Mouse (Mus musculus): Measurements from ENCODE around the gene Fam120b. TPM values are rescaled to one million over a fixed set of nuclear protein-coding genes. Genes with fewer than 3 reads are reported as not detected.

Fam120b gene
- polyA plus RNA-seq, 1 experiment: 8.4 TPM

GRCm38 (mm10) chr17:15431021-15431514 is 35.1 kb downstream of the Fam120b start:
- Histone ChIP-seq H3K4me1 (ENCODE audit: control insufficient read depth, insufficient read depth, insufficient read length) (no peaks in the 10 kb centered on the region), H3K4me3 (ENCODE audit: extremely low read depth, insufficient read depth, insufficient read length) (no peak overlapping the region), H3K27me3 (ENCODE audit: control insufficient read depth, insufficient read depth, low read length) (no peaks in the 10 kb centered on the region), H3K36me3 (ENCODE audit: control insufficient read depth, insufficient read depth, low read length) (peaks cover 17% of the 10 kb centered on the region), H3K27ac (ENCODE audit: insufficient read depth, low read length) (no peak overlapping the region)
- DNase-seq (ENCODE audit: low read depth in 1 of 2, low spot score in 2 of 2): no peak
- WGBS: 20% methylated on average over 5 of the region's 5 CpGs
- no peak for TF ChIP-seq POLR2A (IDR thresholded peaks at IDR 0.05; ENCODE audit: low read depth, low read length)
- no peak for TF ChIP-seq CTCF (IDR thresholded peaks at IDR 0.05; ENCODE audit: extremely low read depth, insufficient read depth, insufficient read length, insufficient replicate concordance)

- no peaks in the 10 kb centered on the region for H3K4me1 ChIP-seq (ENCODE audit: control insufficient read depth, insufficient read depth, insufficient read length)
- H3K36me3 ChIP-seq (ENCODE audit: control insufficient read depth, insufficient read depth, low read length): peaks cover 17% of the 10 kb centered on the region
- no peak for TF ChIP-seq POLR2A (IDR thresholded peaks at IDR 0.05; ENCODE audit: low read depth, low read length)
- no peak for TF ChIP-seq CTCF (IDR thresholded peaks at IDR 0.05; ENCODE audit: extremely low read depth, insufficient read depth, insufficient read length, insufficient replicate concordance)
- 89% methylated on average over 4 of the region's 4 CpGs for WGBS
- H3K4me3 ChIP-seq (ENCODE audit: extremely low read depth, insufficient read depth, insufficient read length): no peak overlapping the region
- H3K27ac ChIP-seq (ENCODE audit: insufficient read depth, low read length): no peak overlapping the region
- H3K27me3 ChIP-seq (ENCODE audit: control insufficient read depth, insufficient read depth, low read length): no peaks in the 10 kb centered on the region
- DNase-seq (ENCODE audit: low read depth in 1 of 2, low spot score in 2 of 2): no peak
Observed at GRCm38 (mm10) chr17:15431551-15431950, 35.5 kb downstream of the Fam120b start.

- Histone ChIP-seq H3K36me3 (ENCODE audit: control insufficient read depth, insufficient read depth, low read length) (peaks cover 16% of the 10 kb centered on the region), H3K27me3 (ENCODE audit: control insufficient read depth, insufficient read depth, low read length) (no peaks in the 10 kb centered on the region), H3K27ac (ENCODE audit: insufficient read depth, low read length) (no peak overlapping the region), H3K4me3 (ENCODE audit: extremely low read depth, insufficient read depth, insufficient read length) (no peak overlapping the region), H3K4me1 (ENCODE audit: control insufficient read depth, insufficient read depth, insufficient read length) (no peaks in the 10 kb centered on the region)
- no peak for DNase-seq (ENCODE audit: low read depth in 1 of 2, low spot score in 2 of 2)
- WGBS: 93% methylated on average over 3 of the region's 3 CpGs
- TF ChIP-seq POLR2A (IDR thresholded peaks at IDR 0.05; ENCODE audit: low read depth, low read length) (no peak), CTCF (IDR thresholded peaks at IDR 0.05; ENCODE audit: extremely low read depth, insufficient read depth, insufficient read length, insufficient replicate concordance) (no peak)
Observed at GRCm38 (mm10) chr17:15432036-15432435, 36.0 kb downstream of the Fam120b start.

GRCm38 (mm10) chr17:15434748-15435147 is 38.7 kb downstream of the Fam120b start:
- 45% methylated on average over 3 of the region's 3 CpGs for WGBS
- DNase-seq (ENCODE audit: low read depth in 1 of 2, low spot score in 2 of 2): no peak
- no peaks in the 10 kb centered on the region for H3K4me1 ChIP-seq (ENCODE audit: control insufficient read depth, insufficient read depth, insufficient read length)
- H3K36me3 ChIP-seq (ENCODE audit: control insufficient read depth, insufficient read depth, low read length): peaks cover 8% of the 10 kb centered on the region
- H3K27me3 ChIP-seq (ENCODE audit: control insufficient read depth, insufficient read depth, low read length): no peaks in the 10 kb centered on the region
- TF ChIP-seq CTCF (IDR thresholded peaks at IDR 0.05; ENCODE audit: extremely low read depth, insufficient read depth, insufficient read length, insufficient replicate concordance) (no peak), POLR2A (IDR thresholded peaks at IDR 0.05; ENCODE audit: low read depth, low read length) (no peak)
- H3K4me3 ChIP-seq (ENCODE audit: extremely low read depth, insufficient read depth, insufficient read length): no peak overlapping the region
- no peak overlapping the region for H3K27ac ChIP-seq (ENCODE audit: insufficient read depth, low read length)

GRCm38 (mm10) chr17:15440067-15440462 is 44.1 kb downstream of the Fam120b start:
- no peak overlapping the region for H3K27ac ChIP-seq (ENCODE audit: insufficient read depth, low read length)
- 0 out of 2 replicates have a peak, but pooled peaks cover 4% of the 10 kb centered on the region for H3K4me1 ChIP-seq (ENCODE audit: control insufficient read depth, insufficient read depth, insufficient read length)
- WGBS: 57% methylated on average over 8 of the region's 8 CpGs
- no peak overlapping the region for H3K4me3 ChIP-seq (ENCODE audit: extremely low read depth, insufficient read depth, insufficient read length)
- TF ChIP-seq POLR2A (IDR thresholded peaks at IDR 0.05; ENCODE audit: low read depth, low read length): no peak
- TF ChIP-seq CTCF (IDR thresholded peaks at IDR 0.05; ENCODE audit: extremely low read depth, insufficient read depth, insufficient read length, insufficient replicate concordance): no peak
- H3K27me3 ChIP-seq (ENCODE audit: control insufficient read depth, insufficient read depth, low read length): no peaks in the 10 kb centered on the region
- no peaks in the 10 kb centered on the region for H3K36me3 ChIP-seq (ENCODE audit: control insufficient read depth, insufficient read depth, low read length)
- no peak for DNase-seq (ENCODE audit: low read depth in 1 of 2, low spot score in 2 of 2)

- no peak for DNase-seq (ENCODE audit: low read depth in 1 of 2, low spot score in 2 of 2)
- H3K36me3 ChIP-seq (ENCODE audit: control insufficient read depth, insufficient read depth, low read length): no peaks in the 10 kb centered on the region
- H3K27me3 ChIP-seq (ENCODE audit: control insufficient read depth, insufficient read depth, low read length): no peaks in the 10 kb centered on the region
- no peak overlapping the region for H3K27ac ChIP-seq (ENCODE audit: insufficient read depth, low read length)
- H3K4me3 ChIP-seq (ENCODE audit: extremely low read depth, insufficient read depth, insufficient read length): no peak overlapping the region
- 53% methylated on average over 11 of the region's 11 CpGs for WGBS
- 0 out of 2 replicates have a peak, but pooled peaks cover 4% of the 10 kb centered on the region for H3K4me1 ChIP-seq (ENCODE audit: control insufficient read depth, insufficient read depth, insufficient read length)
- TF ChIP-seq CTCF (IDR thresholded peaks at IDR 0.05; ENCODE audit: extremely low read depth, insufficient read depth, insufficient read length, insufficient replicate concordance) (no peak), POLR2A (IDR thresholded peaks at IDR 0.05; ENCODE audit: low read depth, low read length) (no peak)
Observed at GRCm38 (mm10) chr17:15440463-15441121, 44.6 kb downstream of the Fam120b start.

GRCm38 (mm10) chr17:15445421-15445820 is 49.4 kb downstream of the Fam120b start:
- DNase-seq (ENCODE audit: low read depth in 1 of 2, low spot score in 2 of 2): no peak
- Histone ChIP-seq H3K27me3 (ENCODE audit: control insufficient read depth, insufficient read depth, low read length) (no peaks in the 10 kb centered on the region), H3K27ac (ENCODE audit: insufficient read depth, low read length) (no peak overlapping the region), H3K36me3 (ENCODE audit: control insufficient read depth, insufficient read depth, low read length) (no peaks in the 10 kb centered on the region), H3K4me3 (ENCODE audit: extremely low read depth, insufficient read depth, insufficient read length) (no peak overlapping the region), H3K4me1 (ENCODE audit: control insufficient read depth, insufficient read depth, insufficient read length) (0 out of 2 replicates have a peak, but pooled peaks cover 1% of the 10 kb centered on the region)
- TF ChIP-seq CTCF (IDR thresholded peaks at IDR 0.05; ENCODE audit: extremely low read depth, insufficient read depth, insufficient read length, insufficient replicate concordance) (no peak), POLR2A (IDR thresholded peaks at IDR 0.05; ENCODE audit: low read depth, low read length) (no peak)
- 78% methylated on average over 3 of the region's 3 CpGs for WGBS

Measured in spleen, adult 2 months (tissue).